Mouse (Mus musculus) lung, postnatal 10 days (tissue): ENCODE measurements around the gene Olfr821.
"Not testable (repeated sequence)": the region's sequence is repeated elsewhere in the genome, so short reads cannot be mapped to it uniquely, and the experiment has no call there.

Experiments
- DNase-seq: peaks from one replicate; pipeline ENCODE4 v3.0.0; 2021

Olfr821 gene

GRCm38 (mm10) chr10:130030048-130030447, at the start of gene Olfr821:
TSS of gene Olfr821 (plus strand) at chr10:130030348.
- DNase-seq: no peak

DNA sequence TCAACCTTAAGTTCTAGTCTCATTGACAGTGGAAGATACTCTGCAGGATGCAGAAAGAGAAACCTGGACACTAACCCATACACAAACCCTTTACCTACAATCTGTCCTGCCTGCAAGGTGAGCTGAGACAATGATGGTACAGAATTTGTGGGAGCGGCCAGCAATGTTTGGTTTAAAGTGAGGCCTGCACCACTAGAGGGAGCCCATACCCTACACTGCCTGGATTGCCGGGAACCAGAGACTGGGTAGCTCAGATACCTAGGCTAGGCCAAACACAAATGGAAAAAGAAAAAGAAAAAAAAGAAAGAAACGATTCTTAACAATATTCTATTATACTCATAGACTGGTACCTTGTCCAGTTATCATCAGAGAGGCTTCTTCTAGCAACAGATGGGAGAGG, 48.3 kb upstream of the Olfr821 start:
- not testable (repeated sequence) for DNase-seq

GRCm38 (mm10) chr10:129984962-129985361, 45.2 kb upstream of the Olfr821 start, which contains the start of gene Gm10310:
TSS of gene Gm10310 (minus strand) at chr10:129985062.
- DNase-seq: not testable (repeated sequence)

DNA sequence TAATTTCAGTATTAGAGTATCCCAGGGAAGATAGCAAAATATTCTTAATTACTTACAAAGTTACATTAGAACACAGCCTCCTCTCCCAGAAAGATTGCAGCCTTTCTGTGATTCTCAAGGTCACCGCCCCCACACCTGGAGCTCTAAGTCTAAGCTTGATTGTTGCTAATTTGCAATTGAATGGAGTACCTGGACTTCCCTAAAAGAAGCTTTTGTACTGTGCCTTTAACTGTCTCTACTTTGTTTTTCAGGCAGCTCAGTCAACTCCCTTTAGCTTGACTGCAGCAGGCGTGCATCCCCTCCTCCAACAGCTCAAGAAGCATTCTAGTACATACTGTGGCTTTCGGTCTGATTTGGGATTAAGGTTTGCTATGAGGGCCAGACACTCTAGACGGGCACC, 26.0 kb upstream of the Olfr821 start:
- DNase-seq: not testable (repeated sequence)

- not testable (repeated sequence) for DNase-seq
Observed at GRCm38 (mm10) chr10:130005366-130005765, 24.8 kb upstream of the Olfr821 start.

GRCm38 (mm10) chr10:130012321-130012720, 17.8 kb upstream of the Olfr821 start, which contains the start of gene Olfr820:
TSS of gene Olfr820 (plus strand) at chr10:130012621.
- DNase-seq: no peak

DNA sequence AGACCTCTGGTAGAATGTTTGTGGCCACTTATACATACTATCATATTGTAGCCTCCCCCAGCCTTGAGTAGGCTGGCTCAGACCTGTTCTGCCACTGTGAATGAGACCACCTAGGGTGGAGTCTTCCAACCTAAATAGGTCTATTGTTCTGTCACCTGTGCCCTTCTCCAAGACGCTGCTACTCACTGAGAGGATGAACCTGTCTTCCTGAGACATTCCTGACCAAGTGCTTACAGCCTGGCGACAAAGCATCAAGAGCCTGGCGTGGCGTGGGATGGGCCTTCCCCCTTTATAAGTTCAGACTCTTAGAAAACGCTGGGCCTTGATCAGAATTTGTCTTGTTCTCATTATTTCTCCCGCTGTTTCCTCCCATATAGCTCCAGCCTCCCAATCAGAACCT, 6.9 kb downstream of the Olfr821 start:
- no peak for DNase-seq

DNA sequence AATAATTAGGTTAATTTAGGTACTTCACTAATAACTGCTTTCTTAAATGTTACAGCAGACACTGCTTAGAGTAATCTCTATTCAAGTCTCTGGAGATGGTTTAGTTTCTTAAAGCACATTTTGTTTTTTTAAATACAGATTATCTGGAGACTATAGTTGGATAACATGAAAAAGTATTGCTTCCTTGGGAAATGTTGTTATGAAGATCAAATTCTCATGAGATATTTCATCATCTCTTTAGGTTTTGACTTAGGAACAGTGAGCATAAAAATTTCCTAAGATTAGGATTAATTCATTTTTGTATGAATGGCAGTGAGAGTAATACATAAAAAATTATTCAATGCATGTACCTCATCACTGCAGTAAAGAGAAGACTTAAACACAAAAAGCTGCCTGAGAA, 40.8 kb downstream of the Olfr821 start, which contains the start of gene Olfr822:
Gene Olfr822 (plus strand): TSS at position 301 of the 400 bp plus-strand sequence.
- no peak for DNase-seq
